Mouse (Mus musculus) forebrain, embryonic 13.5 days (tissue): ENCODE data around the gene Sel1l3. TPM values are rescaled to one million over a fixed set of nuclear protein-coding genes. Genes with fewer than 3 reads are reported as not detected.

Experiments used
- ATAC-seq: fragments of 200-750 bp; cut with Nextera tagmentation; 2 replicates; pipeline ENCODE4 v1.8.0; 2017
- H3K27ac ChIP-seq: fragments of 300-500 bp; sonication (generic); 2 replicates; pipeline ENCODE4 v1.5.1; 2015; ENCODE audit warnings: inconsistent platforms, mild to moderate bottlenecking, moderate library complexity
- H3K27me3 ChIP-seq: fragments of 300-500 bp; sonication (generic); 2 replicates; pipeline ENCODE4 v1.6.1; 2015; ENCODE audit warnings: mild to moderate bottlenecking, inconsistent platforms
- H3K36me3 ChIP-seq: fragments of 300-500 bp; sonication (generic); 2 replicates; pipeline ENCODE4 v1.6.1; 2015; ENCODE audit warnings: mild to moderate bottlenecking, inconsistent platforms; ENCODE audit not compliant: poor library complexity, severe bottlenecking
- H3K4me1 ChIP-seq: fragments of 300-500 bp; sonication (generic); 2 replicates; pipeline ENCODE4 v1.6.1; 2015; ENCODE audit warnings: inconsistent platforms
- H3K4me2 ChIP-seq: fragments of 300-500 bp; sonication (generic); 2 replicates; pipeline ENCODE4 v1.6.1; 2015; ENCODE audit warnings: inconsistent platforms, mild to moderate bottlenecking, moderate library complexity
- H3K4me3 ChIP-seq: fragments of 300-500 bp; sonication (generic); 2 replicates; pipeline ENCODE4 v1.5.1; 2015; ENCODE audit warnings: mild to moderate bottlenecking, inconsistent platforms
- H3K9ac ChIP-seq: fragments of 300-500 bp; sonication (generic); 2 replicates; pipeline ENCODE4 v1.6.1; 2015; ENCODE audit warnings: mild to moderate bottlenecking, inconsistent platforms
- H3K9me3 ChIP-seq: fragments of 300-500 bp; sonication (generic); replicated peaks from 2 replicates; pipeline ENCODE4 v1.6.1; 2016; ENCODE audit warnings: inconsistent platforms
- WGBS: fragments of 180-500 bp; shearing (Covaris S2); methylation state at CpG from one replicate; pipeline ENCODE4 v1.1.7; 2015; 5-methylcytosine and 5-hydroxymethylcytosine counted together
- polyA plus RNA-seq: library from polyadenylated mRNA; unstranded; fragments of >200 nt; fragmentation: Nextera tagmentation; extraction: Ambion mirVana; gene quantifications from 2 replicates; pipeline ENCODE4 v1.2.1, GENCODE M21; 2015

Sel1l3 gene
- polyA plus RNA-seq, 1 experiment from 2014 or later = 8.5 TPM

DNA sequence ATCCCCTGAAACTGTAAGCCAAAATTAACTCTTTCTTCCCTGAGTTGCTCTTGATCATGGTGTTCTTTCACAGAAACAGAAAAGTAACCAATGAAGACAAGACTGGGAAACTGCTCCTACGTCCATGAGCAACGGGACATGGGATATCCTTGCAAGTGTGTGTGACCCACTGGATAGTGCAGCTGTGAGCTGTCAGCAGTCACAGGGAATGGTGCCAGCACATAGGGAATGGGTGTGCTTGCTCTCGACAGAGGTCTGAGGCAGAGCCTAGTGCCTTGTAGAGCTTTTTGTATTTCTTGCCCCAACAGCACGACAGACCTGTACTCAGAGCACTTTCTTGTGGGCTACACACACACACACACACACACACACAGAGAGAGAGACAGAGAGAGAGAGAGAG lies 107.6 kb downstream of the Sel1l3 start:
- Histone ChIP-seq H3K27ac (no peak overlapping the region), H3K9me3 (no peaks in the 10 kb centered on the region), H3K4me2 (no peak overlapping the region), H3K27me3 (0 out of 2 replicates have a peak, but pooled peaks cover 2% of the 10 kb centered on the region), H3K4me3 (no peak overlapping the region), H3K4me1 (peaks cover 10% of the 10 kb centered on the region), H3K9ac (no peak overlapping the region), H3K36me3 (no peaks in the 10 kb centered on the region; the same call in 1 of the 2 replicates)
- 88% methylated on average over 4 of the region's 4 CpGs for WGBS
- no peak for ATAC-seq

DNA sequence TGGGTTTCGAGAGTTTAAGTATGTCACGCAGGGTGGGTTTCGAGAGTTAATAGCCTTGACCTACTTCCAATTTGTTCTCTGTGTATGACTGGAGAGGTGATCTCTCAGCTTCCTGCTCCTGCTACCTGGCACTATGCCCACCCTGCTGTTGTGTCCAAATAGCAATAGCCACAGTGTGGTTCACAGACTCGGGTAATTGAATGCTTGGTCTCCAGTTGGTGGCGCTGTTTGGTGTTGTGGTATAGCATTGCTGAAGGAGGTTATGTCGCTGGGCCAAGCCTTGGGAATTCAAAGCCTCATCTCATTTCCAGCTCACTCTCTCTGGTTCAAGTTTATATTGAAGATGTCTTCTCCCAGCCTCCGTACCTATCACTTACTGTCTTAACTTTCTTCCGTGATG lies 108.0 kb downstream of the Sel1l3 start:
- Histone ChIP-seq H3K4me1 (peaks cover 7% of the 10 kb centered on the region), H3K9me3 (no peaks in the 10 kb centered on the region), H3K4me2 (no peak overlapping the region), H3K4me3 (no peak overlapping the region), H3K27me3 (0 out of 2 replicates have a peak, but pooled peaks cover 2% of the 10 kb centered on the region), H3K27ac (no peak overlapping the region), H3K36me3 (no peaks in the 10 kb centered on the region; the same call in 1 of the 2 replicates), H3K9ac (no peak overlapping the region)
- 66% methylated on average over 8 of the region's 8 CpGs for WGBS
- no peak for ATAC-seq

DNA sequence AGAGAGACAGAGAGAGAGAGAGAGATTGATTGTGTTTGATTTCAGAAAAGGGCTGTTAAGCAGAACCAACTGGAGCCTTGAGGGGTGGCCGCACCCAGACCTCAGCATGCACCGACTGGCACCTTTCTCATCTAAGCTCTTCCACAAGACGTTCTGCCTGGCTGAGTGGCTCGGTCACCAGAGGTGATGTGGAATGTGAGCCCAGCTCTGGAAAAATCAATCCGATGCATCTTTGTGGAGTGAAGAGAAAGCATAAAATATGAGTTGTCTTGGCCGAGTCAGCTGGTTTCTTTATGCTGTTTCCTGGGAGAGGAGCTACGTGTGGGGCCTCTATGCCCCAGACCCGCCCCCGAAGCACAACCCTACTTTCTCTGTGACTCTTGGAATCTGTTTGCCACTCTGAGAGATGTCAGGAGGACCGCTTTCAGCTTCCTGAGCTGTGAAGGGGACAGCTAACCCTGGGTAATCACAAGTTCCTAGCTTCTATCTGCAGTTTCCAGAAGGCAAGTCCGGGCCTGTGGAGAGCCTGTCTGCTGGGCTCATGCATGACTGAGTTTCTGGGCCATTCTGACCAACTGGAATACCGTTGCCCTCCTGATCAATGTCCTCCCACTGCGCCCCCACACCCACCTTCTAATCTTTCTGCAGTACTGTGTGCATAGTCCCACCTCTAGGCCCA lies 109.4 kb downstream of the Sel1l3 start:
- H3K36me3 ChIP-seq = no peaks in the 10 kb centered on the region; the same call in 1 of the 2 replicates
- no peak overlapping the region for H3K9ac ChIP-seq
- H3K4me2 ChIP-seq = no peak overlapping the region
- no peak for ATAC-seq
- no peak overlapping the region for H3K4me3 ChIP-seq
- no peaks in the 10 kb centered on the region for H3K9me3 ChIP-seq
- 82% methylated on average over 13 of the region's 13 CpGs for WGBS
- H3K4me1 ChIP-seq = no peaks in the 10 kb centered on the region
- no peak overlapping the region; the same call in 1 of the 2 replicates for H3K27ac ChIP-seq
- 0 out of 2 replicates have a peak, but pooled peaks cover 2% of the 10 kb centered on the region for H3K27me3 ChIP-seq

DNA sequence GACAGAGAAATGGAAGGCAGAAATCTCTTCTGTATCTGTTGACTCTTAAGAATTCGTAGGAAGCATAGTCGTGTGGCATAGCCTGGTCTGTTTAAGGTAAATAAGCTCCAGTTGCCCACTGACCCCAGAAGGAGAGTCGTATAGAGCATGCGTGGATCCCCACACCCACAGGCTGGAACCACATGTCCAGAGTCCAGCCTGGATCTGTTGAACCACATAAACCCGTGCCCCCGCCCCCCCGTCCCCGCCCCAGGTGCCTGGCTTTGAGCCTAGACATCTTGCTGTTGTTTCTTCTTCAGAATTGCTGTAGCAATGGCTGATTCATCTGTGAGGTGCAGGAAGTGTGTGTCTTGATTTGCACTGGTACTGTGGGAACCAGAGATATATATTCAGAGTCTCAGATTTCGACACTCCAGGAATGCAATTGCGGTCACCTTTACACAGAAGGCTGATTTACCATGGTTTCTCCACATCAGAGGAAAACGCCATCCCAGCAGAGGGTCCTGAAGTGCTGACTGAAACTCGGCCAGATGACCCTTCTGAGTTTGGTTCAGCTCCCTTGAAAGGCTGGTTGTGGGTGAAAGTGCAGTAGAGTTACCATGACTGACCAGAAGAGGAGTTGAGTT lies 111.8 kb downstream of the Sel1l3 start:
- no peak for ATAC-seq
- 85% methylated on average over 12 of the region's 12 CpGs for WGBS
- Histone ChIP-seq H3K4me2 (no peak overlapping the region), H3K4me1 (no peaks in the 10 kb centered on the region), H3K27ac (no peak overlapping the region), H3K36me3 (no peaks in the 10 kb centered on the region), H3K27me3 (0 out of 2 replicates have a peak, but pooled peaks cover 2% of the 10 kb centered on the region), H3K9me3 (no peaks in the 10 kb centered on the region), H3K9ac (no peak overlapping the region), H3K4me3 (no peak overlapping the region)

DNA sequence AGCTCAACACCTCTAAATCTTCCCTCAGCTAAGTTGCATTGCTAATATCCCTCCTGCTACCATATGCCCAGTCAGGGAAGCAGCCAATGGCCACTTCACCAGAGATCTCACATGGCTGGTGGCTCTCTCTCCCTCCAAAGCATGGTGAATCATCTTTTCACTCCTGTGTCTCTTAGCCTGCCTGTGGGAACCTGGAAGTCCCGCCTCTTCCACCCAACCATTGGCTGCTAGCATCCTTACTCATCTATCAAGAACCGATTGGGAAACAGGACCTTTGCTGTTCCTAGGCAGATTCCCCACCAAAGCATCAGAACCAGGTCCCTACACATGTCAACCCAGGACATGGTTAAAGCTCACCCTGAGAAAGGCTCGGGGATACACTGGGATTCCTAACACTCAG lies 122.4 kb downstream of the Sel1l3 start:
- no peaks in the 10 kb centered on the region for H3K36me3 ChIP-seq
- ATAC-seq = no peak
- H3K4me2 ChIP-seq = no peak overlapping the region
- no peaks in the 10 kb centered on the region for H3K9me3 ChIP-seq
- no peak overlapping the region for H3K4me3 ChIP-seq
- no peak overlapping the region for H3K9ac ChIP-seq
- H3K27ac ChIP-seq = no peak overlapping the region
- 72% methylated on average over 3 of the region's 3 CpGs for WGBS
- H3K4me1 ChIP-seq = no peaks in the 10 kb centered on the region
- H3K27me3 ChIP-seq = no peaks in the 10 kb centered on the region

DNA sequence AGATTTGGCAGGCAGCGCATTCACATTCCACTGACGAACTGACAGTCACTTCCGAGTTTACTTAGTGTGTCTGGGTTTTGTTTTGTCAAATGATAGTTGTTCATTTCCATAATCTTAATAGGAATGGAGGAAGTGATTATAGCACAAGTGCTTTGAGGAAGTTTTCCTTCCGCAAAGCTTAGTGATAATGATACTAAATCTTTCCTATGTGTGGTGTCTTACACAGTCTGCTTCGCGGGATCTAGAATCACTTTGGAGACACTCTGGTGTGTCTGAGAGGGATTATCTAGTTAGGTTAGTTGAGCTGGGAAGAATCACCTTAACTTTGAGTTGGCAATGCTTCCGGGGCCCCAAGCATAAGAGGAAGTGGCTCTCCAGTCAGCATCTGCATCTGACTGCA lies 126.3 kb downstream of the Sel1l3 start:
- 88% methylated on average over 7 of the region's 7 CpGs for WGBS
- no peaks in the 10 kb centered on the region for H3K27me3 ChIP-seq
- no peaks in the 10 kb centered on the region for H3K36me3 ChIP-seq

DNA sequence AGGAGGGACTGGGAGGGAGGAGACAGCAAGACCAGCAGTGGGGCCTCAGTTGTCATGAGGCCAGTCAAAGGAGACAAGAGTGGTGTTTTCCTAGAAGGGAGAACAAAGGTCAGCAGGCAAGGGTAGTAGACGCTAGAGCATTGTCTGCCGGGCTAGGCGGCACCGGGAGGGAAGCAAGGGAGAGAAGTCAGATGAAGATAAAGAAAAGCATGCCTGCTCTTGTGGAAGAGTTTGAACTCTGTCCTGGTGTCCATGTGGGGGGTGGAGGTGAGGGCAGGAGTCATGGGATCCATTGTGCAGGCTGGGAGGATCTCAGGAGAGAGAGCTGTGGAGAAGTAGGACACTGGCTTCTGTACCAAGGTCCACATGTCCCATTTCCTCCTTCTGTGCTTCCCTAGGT lies 135.3 kb downstream of the Sel1l3 start:
- no peaks in the 10 kb centered on the region for H3K27me3 ChIP-seq
- no peak overlapping the region for H3K4me2 ChIP-seq
- WGBS = 83% methylated on average over 4 of the region's 4 CpGs
- no peaks in the 10 kb centered on the region for H3K4me1 ChIP-seq
- H3K36me3 ChIP-seq = no peaks in the 10 kb centered on the region
- no peak for ATAC-seq
- no peak overlapping the region for H3K9ac ChIP-seq
- H3K27ac ChIP-seq = no peak overlapping the region
- no peak overlapping the region for H3K4me3 ChIP-seq
- H3K9me3 ChIP-seq = no peaks in the 10 kb centered on the region

More for the DNA sequence above, 126.3 kb downstream of the Sel1l3 start:
- Histone ChIP-seq H3K4me1 (no peaks in the 10 kb centered on the region), H3K4me3 (no peak overlapping the region), H3K9me3 (no peaks in the 10 kb centered on the region), H3K4me2 (no peak overlapping the region), H3K27ac (no peak overlapping the region), H3K9ac (no peak overlapping the region)
- ATAC-seq = no peak

DNA sequence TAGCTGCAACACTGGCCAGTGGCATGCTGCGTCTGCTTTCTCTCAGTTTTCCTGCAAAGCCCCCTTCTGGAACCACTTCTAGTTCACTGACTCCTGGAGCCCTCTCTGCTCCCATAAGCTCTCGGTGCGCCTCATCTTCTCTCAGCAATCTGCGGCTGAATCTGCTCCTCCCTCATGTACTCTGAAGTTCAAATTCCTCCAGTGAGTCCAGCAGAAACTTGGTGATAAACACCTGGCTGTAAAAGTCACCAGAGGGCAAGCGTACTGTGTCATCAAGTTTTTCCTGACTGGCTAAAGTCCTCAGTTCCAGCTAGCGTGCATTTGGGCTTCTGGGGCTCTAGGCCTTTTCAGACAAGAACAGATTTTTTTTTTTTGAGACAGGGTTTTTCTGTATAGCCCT lies 139.2 kb downstream of the Sel1l3 start:
- Histone ChIP-seq H3K27me3 (no peaks in the 10 kb centered on the region), H3K36me3 (no peaks in the 10 kb centered on the region), H3K4me1 (no peaks in the 10 kb centered on the region), H3K9me3 (no peaks in the 10 kb centered on the region), H3K9ac (no peak overlapping the region), H3K4me2 (no peak overlapping the region), H3K27ac (no peak overlapping the region), H3K4me3 (no peak overlapping the region)
- WGBS = 89% methylated on average over 6 of the region's 6 CpGs
- ATAC-seq = no peak

DNA sequence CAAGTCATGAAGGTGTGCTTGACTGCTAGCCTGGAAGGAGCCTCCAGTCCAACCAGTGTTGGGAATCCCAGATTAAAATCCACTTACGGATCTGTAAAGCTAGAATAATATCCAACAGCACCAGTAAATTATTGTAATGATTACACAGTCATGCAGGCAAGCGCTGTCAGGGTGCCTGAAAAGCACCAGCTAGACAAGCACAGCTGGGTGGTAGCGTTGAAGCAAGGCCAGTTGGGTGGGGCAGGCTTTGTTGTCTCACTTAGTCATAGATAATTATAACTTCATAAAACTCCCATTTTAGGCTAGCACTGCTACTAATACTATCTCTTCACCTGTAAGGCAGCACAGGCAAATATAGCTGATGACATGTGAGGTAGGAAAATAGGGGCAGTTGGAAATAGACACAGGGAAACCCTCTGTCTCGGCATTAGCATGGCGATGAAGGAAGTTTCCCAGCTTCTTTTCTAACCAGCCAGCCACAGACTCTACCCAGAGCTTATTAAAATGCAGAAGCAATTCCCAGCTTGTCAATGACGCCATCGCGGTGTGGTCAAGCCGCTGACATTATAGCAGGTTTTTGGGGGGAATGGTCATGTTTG lies 152.1 kb downstream of the Sel1l3 start:
- Histone ChIP-seq H3K4me1 (no peaks in the 10 kb centered on the region), H3K4me3 (no peak overlapping the region), H3K36me3 (no peaks in the 10 kb centered on the region), H3K9ac (no peak overlapping the region), H3K4me2 (no peak overlapping the region), H3K27me3 (no peaks in the 10 kb centered on the region), H3K9me3 (no peaks in the 10 kb centered on the region), H3K27ac (no peak overlapping the region)
- 93% methylated on average over 9 of the region's 9 CpGs for WGBS
- no peak for ATAC-seq

Other genes with a start within 250 kb of the Sel1l3 start
- not detected in 2 replicates for gene Slc34a2, start 175.8 kb downstream of the Sel1l3 start, polyA plus RNA-seq
- 64.8 and 70.7 TPM in 2 replicates for gene Smim20, start 53.2 kb upstream of the Sel1l3 start, polyA plus RNA-seq